Mouse (Mus musculus): ENCODE measurements at regions not wholly inside any gene's neighbourhood (a gene's known extent, or its start where the extent isn't known, plus 50 kb on each side); places are given as distances from the start of the nearest gene placed in this dataset.

GRCm38 (mm10) chr14:113373036-113373695 lies 58.8 kb downstream of the Tpm3-rs7 start:
- peak; percentile 50 for DNase-seq (ENCODE audit: low read depth, low spot score)

Data from R1 (cell line).